Mouse (Mus musculus) heart, embryonic 12.5 days (tissue): ENCODE measurements at regions not wholly inside any gene's neighbourhood (a gene's known extent, or its start where the extent isn't known, plus 50 kb on each side); places are given as distances from the start of the nearest gene placed in this dataset.

Experiments used
- ATAC-seq: fragments of 200-750 bp; cut with Nextera tagmentation; 2 replicates; pipeline ENCODE4 v1.8.0; 2017; ENCODE audit warnings: moderate TSS enrichment, moderate library complexity; ENCODE audit not compliant: insufficient number of reproducible peaks, low FRiP score
- H3K27ac ChIP-seq: fragments of 300-500 bp; sonication (generic); 2 replicates; pipeline ENCODE4 v1.5.1; 2016; ENCODE audit warnings: mild to moderate bottlenecking, moderate library complexity; ENCODE audit not compliant: poor library complexity, severe bottlenecking
- H3K27me3 ChIP-seq: fragments of 300-500 bp; sonication (generic); replicated peaks from 2 replicates; pipeline ENCODE4 v1.6.1; 2016; ENCODE audit warnings: mild to moderate bottlenecking, moderate library complexity
- H3K36me3 ChIP-seq: fragments of 300-500 bp; sonication (generic); 2 replicates; pipeline ENCODE4 v1.6.1; 2016; ENCODE audit warnings: mild to moderate bottlenecking, moderate library complexity
- H3K4me1 ChIP-seq: fragments of 300-500 bp; sonication (generic); replicated peaks from 2 replicates; pipeline ENCODE4 v1.6.1; 2016; ENCODE audit warnings: mild to moderate bottlenecking
- H3K4me2 ChIP-seq: fragments of 300-500 bp; sonication (generic); 2 replicates; pipeline ENCODE4 v1.6.1; 2016; ENCODE audit warnings: mild to moderate bottlenecking, moderate library complexity
- H3K4me3 ChIP-seq: fragments of 300-500 bp; sonication (generic); 2 replicates; pipeline ENCODE4 v1.5.1; 2016; ENCODE audit warnings: mild to moderate bottlenecking
- H3K9ac ChIP-seq: fragments of 300-500 bp; sonication (generic); 2 replicates; pipeline ENCODE4 v1.6.1; 2016; ENCODE audit warnings: mild to moderate bottlenecking, moderate library complexity
- H3K9me3 ChIP-seq: fragments of 300-500 bp; sonication (generic); replicated peaks from 2 replicates; pipeline ENCODE4 v1.6.1; 2016; ENCODE audit warnings: mild to moderate bottlenecking, moderate library complexity
- WGBS: fragments of 180-500 bp; shearing (Covaris S2); methylation state at CpG from one replicate; pipeline ENCODE4 v1.1.7; 2016; 5-methylcytosine and 5-hydroxymethylcytosine counted together

GRCm38 (mm10) chr4:87699586-87699985 lies 333.6 kb downstream of the Mllt3 start:
- Histone ChIP-seq H3K9ac (no peak overlapping the region), H3K4me2 (no peak overlapping the region), H3K4me3 (no peak overlapping the region), H3K27ac (no peak overlapping the region), H3K4me1 (peaks cover 7% of the 10 kb centered on the region), H3K36me3 (no peaks in the 10 kb centered on the region), H3K9me3 (no peaks in the 10 kb centered on the region), H3K27me3 (no peaks in the 10 kb centered on the region)
- no peak for ATAC-seq
- WGBS: 37% methylated on average over 4 of the region's 4 CpGs

DNA sequence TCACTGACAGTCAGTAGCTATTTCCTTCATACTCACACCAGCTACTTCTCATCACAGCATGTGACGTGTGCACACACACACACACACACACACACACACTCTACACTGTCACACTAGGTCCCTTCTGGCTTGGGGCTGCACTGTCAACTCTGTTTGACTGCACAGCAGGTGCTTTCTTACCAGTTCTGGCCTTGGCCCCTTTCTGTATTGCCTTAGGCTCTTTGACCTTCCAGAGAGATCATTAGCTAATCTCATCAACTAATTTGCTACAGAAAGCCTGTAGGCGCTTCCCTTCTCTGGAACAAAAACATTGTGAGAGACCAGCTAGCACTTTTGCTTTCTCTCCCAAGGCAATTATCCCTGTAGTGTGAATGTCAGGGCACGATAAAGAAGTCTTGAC lies 334.4 kb downstream of the Mllt3 start:
- H3K27me3 ChIP-seq: no peaks in the 10 kb centered on the region
- no peak overlapping the region for H3K9ac ChIP-seq
- H3K4me3 ChIP-seq: no peak overlapping the region
- H3K9me3 ChIP-seq: no peaks in the 10 kb centered on the region
- H3K4me2 ChIP-seq: no peak overlapping the region
- peaks cover 7% of the 10 kb centered on the region for H3K4me1 ChIP-seq
- WGBS: 36% methylated on average over 3 of the region's 3 CpGs
- no peak overlapping the region for H3K27ac ChIP-seq
- no peak for ATAC-seq
- no peaks in the 10 kb centered on the region for H3K36me3 ChIP-seq

- no peak overlapping the region for H3K4me2 ChIP-seq
- H3K9me3 ChIP-seq: no peaks in the 10 kb centered on the region
- no peak for ATAC-seq
- H3K4me1 ChIP-seq: peaks cover 7% of the 10 kb centered on the region
- no peak overlapping the region for H3K4me3 ChIP-seq
- H3K9ac ChIP-seq: no peak overlapping the region
- H3K36me3 ChIP-seq: no peaks in the 10 kb centered on the region
- WGBS: 69% methylated on average over 4 of the region's 4 CpGs
- no peaks in the 10 kb centered on the region for H3K27me3 ChIP-seq
- H3K27ac ChIP-seq: no peak overlapping the region
Measured at GRCm38 (mm10) chr4:87696921-87697320, 336.2 kb downstream of the Mllt3 start.

DNA sequence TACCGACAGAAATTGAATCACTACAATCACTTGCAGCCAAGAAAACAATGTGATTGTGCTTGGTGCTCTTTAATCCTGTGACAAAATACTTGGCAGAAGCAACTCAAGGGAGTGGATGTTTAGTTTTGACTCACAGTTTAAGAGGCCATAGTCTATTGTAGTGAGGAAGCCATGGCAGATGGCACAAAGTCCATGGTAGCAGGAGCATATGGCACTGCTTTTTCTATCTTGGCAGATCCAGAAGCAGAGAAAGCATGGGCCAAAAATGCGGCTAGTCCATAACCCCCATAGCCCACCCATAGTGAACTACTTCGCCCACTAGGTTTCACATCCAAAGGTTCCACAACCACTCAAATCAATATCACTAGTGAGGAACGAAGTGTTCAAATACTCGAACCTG lies 337.4 kb downstream of the Mllt3 start:
- 85% methylated on average over 5 of the region's 5 CpGs for WGBS
- Histone ChIP-seq H3K9ac (no peak overlapping the region), H3K4me3 (no peak overlapping the region)

DNA sequence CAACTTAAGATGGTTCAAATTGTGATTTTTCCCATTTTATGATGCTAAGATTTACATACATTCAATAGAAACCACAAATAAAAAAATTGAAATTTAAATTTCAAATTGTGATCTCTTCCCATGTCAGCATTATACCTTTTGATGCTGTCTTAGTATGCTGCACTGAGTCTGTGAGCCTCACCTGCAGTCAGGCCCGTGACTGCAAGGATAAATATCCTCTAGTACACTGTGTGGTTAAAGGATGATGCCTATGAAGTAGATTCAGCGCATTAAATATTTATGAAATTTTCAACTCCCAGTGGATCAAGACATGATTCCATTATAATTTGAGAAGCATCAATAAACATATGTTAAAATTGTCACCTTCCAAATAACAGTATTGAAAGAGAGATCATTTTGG lies 340.4 kb downstream of the Mllt3 start:
- Histone ChIP-seq H3K4me3 (no peak overlapping the region), H3K4me2 (no peak overlapping the region), H3K36me3 (no peaks in the 10 kb centered on the region), H3K27me3 (no peaks in the 10 kb centered on the region), H3K9ac (no peak overlapping the region), H3K4me1 (no peaks in the 10 kb centered on the region), H3K9me3 (no peaks in the 10 kb centered on the region), H3K27ac (no peak overlapping the region)
- 83% methylated on average over 2 of the region's 2 CpGs for WGBS
- ATAC-seq: no peak

More for the DNA sequence above, 337.4 kb downstream of the Mllt3 start:
- Histone ChIP-seq H3K4me2 (no peak overlapping the region), H3K36me3 (no peaks in the 10 kb centered on the region), H3K27ac (no peak overlapping the region), H3K9me3 (no peaks in the 10 kb centered on the region), H3K4me1 (peaks cover 7% of the 10 kb centered on the region), H3K27me3 (no peaks in the 10 kb centered on the region)
- no peak for ATAC-seq

GRCm38 (mm10) chr4:87684952-87685351 lies 348.2 kb downstream of the Mllt3 start:
- ATAC-seq: no peak
- no peak overlapping the region for H3K4me3 ChIP-seq
- no peaks in the 10 kb centered on the region for H3K36me3 ChIP-seq
- H3K9me3 ChIP-seq: no peaks in the 10 kb centered on the region
- H3K4me2 ChIP-seq: no peak overlapping the region
- H3K27ac ChIP-seq: no peak overlapping the region
- no peak overlapping the region for H3K9ac ChIP-seq
- peaks cover 8% of the 10 kb centered on the region; the same call in 1 of the 2 replicates for H3K4me1 ChIP-seq
- WGBS: 75% methylated on average over 1 of the region's 1 CpGs
- no peaks in the 10 kb centered on the region for H3K27me3 ChIP-seq

DNA sequence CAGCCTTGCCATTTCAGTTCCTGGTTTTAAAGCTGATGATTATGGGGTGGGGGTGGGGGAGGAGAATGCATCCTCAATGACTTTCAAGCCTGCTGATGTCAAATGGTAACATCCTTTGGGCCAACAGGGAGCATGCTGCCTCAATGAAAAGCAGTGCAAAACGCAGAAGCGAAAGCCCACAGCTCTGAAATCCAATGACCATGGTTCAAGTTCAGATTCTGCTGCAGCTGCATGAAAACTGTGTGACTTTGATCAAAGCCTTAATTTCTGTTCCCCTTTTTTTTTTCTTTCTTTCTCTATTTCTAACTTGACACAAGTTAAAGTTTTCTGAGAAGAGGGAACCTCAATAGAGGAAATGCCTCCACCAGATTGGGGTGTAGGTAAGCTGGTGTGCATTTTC lies 350.4 kb downstream of the Mllt3 start:
- no peak overlapping the region for H3K27ac ChIP-seq
- ATAC-seq: no peak
- WGBS: 85% methylated on average over 2 of the region's 2 CpGs
- no peak overlapping the region for H3K9ac ChIP-seq
- peaks cover 8% of the 10 kb centered on the region; the same call in 1 of the 2 replicates for H3K4me1 ChIP-seq
- H3K4me2 ChIP-seq: no peak overlapping the region
- no peaks in the 10 kb centered on the region for H3K9me3 ChIP-seq
- H3K4me3 ChIP-seq: no peak overlapping the region
- H3K27me3 ChIP-seq: no peaks in the 10 kb centered on the region
- H3K36me3 ChIP-seq: no peaks in the 10 kb centered on the region

GRCm38 (mm10) chr4:87671101-87671500 lies 362.1 kb downstream of the Mllt3 start:
- Histone ChIP-seq H3K4me3 (no peak overlapping the region), H3K4me1 (peaks cover 9% of the 10 kb centered on the region; the same call in 1 of the 2 replicates), H3K27ac (no peak overlapping the region), H3K9ac (no peak overlapping the region), H3K9me3 (no peaks in the 10 kb centered on the region), H3K4me2 (no peak overlapping the region), H3K27me3 (no peaks in the 10 kb centered on the region), H3K36me3 (no peaks in the 10 kb centered on the region)
- ATAC-seq: no peak
- 62% methylated on average over 3 of the region's 3 CpGs for WGBS

- no peaks in the 10 kb centered on the region for H3K36me3 ChIP-seq
- H3K9me3 ChIP-seq: no peaks in the 10 kb centered on the region
- H3K4me1 ChIP-seq: peaks cover 15% of the 10 kb centered on the region; the same call in 1 of the 2 replicates
- H3K4me3 ChIP-seq: no peak overlapping the region
- no peak overlapping the region for H3K9ac ChIP-seq
- no peak overlapping the region for H3K27ac ChIP-seq
- WGBS: 44% methylated on average over 2 of the region's 2 CpGs
- no peak overlapping the region for H3K4me2 ChIP-seq
- ATAC-seq: no peak
- H3K27me3 ChIP-seq: no peaks in the 10 kb centered on the region
Measured at GRCm38 (mm10) chr4:87670167-87670566, 363.0 kb downstream of the Mllt3 start.

- no peak overlapping the region for H3K4me2 ChIP-seq
- no peak overlapping the region for H3K9ac ChIP-seq
- H3K4me1 ChIP-seq: peaks cover 19% of the 10 kb centered on the region; the same call in 1 of the 2 replicates
- no peaks in the 10 kb centered on the region for H3K9me3 ChIP-seq
- H3K36me3 ChIP-seq: no peaks in the 10 kb centered on the region
- 67% methylated on average over 1 of the region's 1 CpGs for WGBS
- no peaks in the 10 kb centered on the region for H3K27me3 ChIP-seq
- ATAC-seq: no peak
- H3K27ac ChIP-seq: no peak overlapping the region
- no peak overlapping the region for H3K4me3 ChIP-seq
Measured at GRCm38 (mm10) chr4:87669480-87669879, 363.7 kb downstream of the Mllt3 start.

GRCm38 (mm10) chr4:87668314-87668713 lies 364.9 kb downstream of the Mllt3 start:
- ATAC-seq: no peak
- H3K36me3 ChIP-seq: no peaks in the 10 kb centered on the region
- H3K4me1 ChIP-seq: peaks cover 24% of the 10 kb centered on the region
- H3K4me2 ChIP-seq: no peak overlapping the region
- H3K9me3 ChIP-seq: no peaks in the 10 kb centered on the region
- no peaks in the 10 kb centered on the region for H3K27me3 ChIP-seq
- no peak overlapping the region for H3K4me3 ChIP-seq
- no peak overlapping the region for H3K9ac ChIP-seq
- no peak overlapping the region for H3K27ac ChIP-seq
- 32% methylated on average over 3 of the region's 3 CpGs for WGBS

GRCm38 (mm10) chr4:87667556-87668154 lies 365.5 kb downstream of the Mllt3 start:
- Histone ChIP-seq H3K4me2 (no peak overlapping the region), H3K9ac (no peak overlapping the region), H3K4me3 (no peak overlapping the region), H3K27ac (no peak overlapping the region), H3K4me1 (peaks cover 28% of the 10 kb centered on the region), H3K27me3 (no peaks in the 10 kb centered on the region), H3K9me3 (no peaks in the 10 kb centered on the region), H3K36me3 (no peaks in the 10 kb centered on the region)
- WGBS: 78% methylated on average over 5 of the region's 5 CpGs
- ATAC-seq: no peak
